Mouse (Mus musculus): ENCODE measurements around the gene Rccd1. TPM values are rescaled to one million over a fixed set of nuclear protein-coding genes. Genes with fewer than 3 reads are reported as not detected.

The Rccd1 gene
- polyA plus RNA-seq, 1 experiment from 2014 or later = 13.8 TPM

GRCm38 (mm10) chr7:80269751-80270255 lies 54.5 kb downstream of the Rccd1 start:
- peak overlapping the region; percentile 79 for H3K4me2 ChIP-seq
- peak overlapping the region; percentile 69 for H3K27ac ChIP-seq (replicated peaks)
- under 1% methylated on average over 23 of the region's 23 CpGs for WGBS
- peak overlapping the region; percentile 69 for H3K4me3 ChIP-seq
- no peaks in the 10 kb centered on the region; the same call in 1 of the 2 replicates for H3K9me3 ChIP-seq
- peak overlapping the region; percentile 87 for H3K9ac ChIP-seq
- H3K4me1 ChIP-seq (replicated peaks) = peaks cover 24% of the 10 kb centered on the region
- peak; percentile 79 for ATAC-seq (ENCODE audit: low FRiP score, low read depth)
- no peaks in the 10 kb centered on the region for H3K27me3 ChIP-seq
- H3K36me3 ChIP-seq = peaks cover 48% of the 10 kb centered on the region

- ATAC-seq (ENCODE audit: low FRiP score, low read depth) = peak; percentile 92
- no peaks in the 10 kb centered on the region for H3K27me3 ChIP-seq
- peak within 1 kb of the TSS; percentile 79 for H3K4me2 ChIP-seq
- H3K4me1 ChIP-seq (replicated peaks) = peaks cover 24% of the 10 kb centered on the region
- peak within 1 kb of the TSS; percentile 69 for H3K4me3 ChIP-seq
- peak within 1 kb of the TSS; percentile 69 for H3K27ac ChIP-seq (replicated peaks)
- peak within 1 kb of the TSS; percentile 87 for H3K9ac ChIP-seq
- 4% methylated on average over 21 of the region's 21 CpGs for WGBS
- peaks cover 47% of the 10 kb centered on the region for H3K36me3 ChIP-seq
- H3K9me3 ChIP-seq = no peaks in the 10 kb centered on the region
These were observed 55.1 kb downstream of the Rccd1 start, which contains the start of gene Vps33b for GRCm38 (mm10) chr7:80268897-80269750. TSS of gene Vps33b (plus strand) at chr7:80269649.

GRCm38 (mm10) chr7:80267764-80268163 lies 56.5 kb downstream of the Rccd1 start:
- Histone ChIP-seq H3K27ac (replicated peaks) (no peak overlapping the region), H3K4me3 (no peak overlapping the region), H3K4me2 (no peak overlapping the region), H3K9me3 (no peaks in the 10 kb centered on the region), H3K4me1 (replicated peaks) (peaks cover 29% of the 10 kb centered on the region), H3K36me3 (peaks cover 39% of the 10 kb centered on the region), H3K9ac (no peak overlapping the region), H3K27me3 (no peaks in the 10 kb centered on the region)
- no peak for ATAC-seq (ENCODE audit: low FRiP score, low read depth)
- 78% methylated on average over 1 of the region's 1 CpGs for WGBS

GRCm38 (mm10) chr7:80264606-80265005 lies 59.6 kb downstream of the Rccd1 start:
- Histone ChIP-seq H3K9ac (no peak overlapping the region), H3K9me3 (no peaks in the 10 kb centered on the region), H3K27me3 (0 out of 2 replicates have a peak, but pooled peaks cover 4% of the 10 kb centered on the region), H3K4me2 (no peak overlapping the region), H3K36me3 (peaks cover 34% of the 10 kb centered on the region), H3K4me3 (no peak overlapping the region), H3K4me1 (replicated peaks) (peaks cover 30% of the 10 kb centered on the region), H3K27ac (replicated peaks) (no peak overlapping the region)
- WGBS = 95% methylated on average over 12 of the region's 12 CpGs
- ATAC-seq (ENCODE audit: low FRiP score, low read depth) = no peak

GRCm38 (mm10) chr7:80261372-80261990 lies 62.8 kb downstream of the Rccd1 start:
- no peak; the same call in 1 of the 2 replicates for ATAC-seq (ENCODE audit: low FRiP score, low read depth)
- peaks cover 32% of the 10 kb centered on the region for H3K27me3 ChIP-seq

GRCm38 (mm10) chr7:80260625-80261371 lies 63.5 kb downstream of the Rccd1 start, which contains the start of gene Ngrn:
TSS of gene Ngrn (plus strand) at chr7:80261215.
- no peaks in the 10 kb centered on the region for H3K9me3 ChIP-seq
- peak within 1 kb of the TSS; percentile 96 for H3K4me3 ChIP-seq
- H3K9ac ChIP-seq = peak within 1 kb of the TSS; percentile 87
- H3K27ac ChIP-seq (replicated peaks) = peak within 1 kb of the TSS; percentile 88
- WGBS = 25% methylated on average over 40 of the region's 40 CpGs
- H3K27me3 ChIP-seq = peaks cover 32% of the 10 kb centered on the region
- peaks cover 20% of the 10 kb centered on the region for H3K4me1 ChIP-seq (replicated peaks)
- peaks cover 21% of the 10 kb centered on the region for H3K36me3 ChIP-seq
- H3K4me2 ChIP-seq = peak within 1 kb of the TSS; percentile 85
- ATAC-seq (ENCODE audit: low FRiP score, low read depth) = peak; percentile 92

More at GRCm38 (mm10) chr7:80261372-80261990, 62.8 kb downstream of the Rccd1 start:
- H3K4me1 ChIP-seq (replicated peaks) = peaks cover 20% of the 10 kb centered on the region
- no peaks in the 10 kb centered on the region for H3K9me3 ChIP-seq
- H3K27ac ChIP-seq (replicated peaks) = peak overlapping the region; percentile 88
- H3K4me3 ChIP-seq = peak overlapping the region; percentile 96
- WGBS = under 1% methylated on average over 32 of the region's 32 CpGs
- H3K9ac ChIP-seq = peak overlapping the region; percentile 87
- peak overlapping the region; percentile 85 for H3K4me2 ChIP-seq
- H3K36me3 ChIP-seq = peaks cover 28% of the 10 kb centered on the region

- 74% methylated on average over 2 of the region's 2 CpGs for WGBS
- no peak for ATAC-seq (ENCODE audit: low FRiP score, low read depth)
These were observed 66.5 kb downstream of the Rccd1 start for GRCm38 (mm10) chr7:80257706-80258105.

GRCm38 (mm10) chr7:80255981-80256380 lies 68.3 kb downstream of the Rccd1 start:
- Histone ChIP-seq H3K4me1 (replicated peaks) (peaks cover 6% of the 10 kb centered on the region), H3K36me3 (no peaks in the 10 kb centered on the region), H3K27ac (replicated peaks) (no peak overlapping the region), H3K4me3 (no peak overlapping the region), H3K27me3 (peaks cover 35% of the 10 kb centered on the region), H3K9ac (no peak overlapping the region), H3K4me2 (no peak overlapping the region), H3K9me3 (no peaks in the 10 kb centered on the region)
- no peak for ATAC-seq (ENCODE audit: low FRiP score, low read depth)
- WGBS = 73% methylated on average over 2 of the region's 2 CpGs

More at GRCm38 (mm10) chr7:80257706-80258105, 66.5 kb downstream of the Rccd1 start:
- Histone ChIP-seq H3K36me3 (no peaks in the 10 kb centered on the region), H3K4me1 (replicated peaks) (peaks cover 15% of the 10 kb centered on the region), H3K4me3 (no peak overlapping the region), H3K27ac (replicated peaks) (no peak overlapping the region), H3K4me2 (no peak overlapping the region), H3K9me3 (no peaks in the 10 kb centered on the region), H3K9ac (no peak overlapping the region), H3K27me3 (peaks cover 35% of the 10 kb centered on the region)

GRCm38 (mm10) chr7:80252886-80253285 lies 71.4 kb downstream of the Rccd1 start:
- WGBS = 87% methylated on average over 11 of the region's 11 CpGs

GRCm38 (mm10) chr7:80252437-80252836 lies 71.8 kb downstream of the Rccd1 start:
- 72% methylated on average over 7 of the region's 7 CpGs for WGBS
- Histone ChIP-seq H3K27ac (replicated peaks) (no peak overlapping the region), H3K4me2 (no peak overlapping the region), H3K9ac (no peak overlapping the region), H3K4me1 (replicated peaks) (no peaks in the 10 kb centered on the region), H3K9me3 (no peaks in the 10 kb centered on the region), H3K27me3 (peaks cover 14% of the 10 kb centered on the region; the same call in 1 of the 2 replicates), H3K4me3 (no peak overlapping the region), H3K36me3 (no peaks in the 10 kb centered on the region)
- no peak for ATAC-seq (ENCODE audit: low FRiP score, low read depth)

More at GRCm38 (mm10) chr7:80252886-80253285, 71.4 kb downstream of the Rccd1 start:
- H3K4me2 ChIP-seq = no peak overlapping the region
- peaks cover 17% of the 10 kb centered on the region for H3K27me3 ChIP-seq
- no peaks in the 10 kb centered on the region for H3K36me3 ChIP-seq
- H3K4me1 ChIP-seq (replicated peaks) = no peaks in the 10 kb centered on the region
- no peaks in the 10 kb centered on the region for H3K9me3 ChIP-seq
- H3K9ac ChIP-seq = no peak overlapping the region
- ATAC-seq (ENCODE audit: low FRiP score, low read depth) = no peak
- H3K27ac ChIP-seq (replicated peaks) = no peak overlapping the region
- H3K4me3 ChIP-seq = no peak overlapping the region

GRCm38 (mm10) chr7:80246859-80247258 lies 77.4 kb downstream of the Rccd1 start:
- Histone ChIP-seq H3K4me2 (peak overlapping the region; percentile 62), H3K9ac (no peak overlapping the region), H3K4me1 (replicated peaks) (0 out of 2 replicates have a peak, but pooled peaks cover 5% of the 10 kb centered on the region), H3K36me3 (no peaks in the 10 kb centered on the region), H3K27me3 (0 out of 2 replicates have a peak, but pooled peaks cover 2% of the 10 kb centered on the region), H3K4me3 (peak overlapping the region; percentile 59), H3K27ac (replicated peaks) (peak overlapping the region; percentile 88; the same call in 1 of the 2 replicates), H3K9me3 (no peaks in the 10 kb centered on the region)
- WGBS = 66% methylated on average over 7 of the region's 7 CpGs
- ATAC-seq (ENCODE audit: low FRiP score, low read depth) = no peak

Measured in hindbrain, embryonic 15.5 days (tissue).